Mouse (Mus musculus): ENCODE data around the gene Rps18.

DNA sequence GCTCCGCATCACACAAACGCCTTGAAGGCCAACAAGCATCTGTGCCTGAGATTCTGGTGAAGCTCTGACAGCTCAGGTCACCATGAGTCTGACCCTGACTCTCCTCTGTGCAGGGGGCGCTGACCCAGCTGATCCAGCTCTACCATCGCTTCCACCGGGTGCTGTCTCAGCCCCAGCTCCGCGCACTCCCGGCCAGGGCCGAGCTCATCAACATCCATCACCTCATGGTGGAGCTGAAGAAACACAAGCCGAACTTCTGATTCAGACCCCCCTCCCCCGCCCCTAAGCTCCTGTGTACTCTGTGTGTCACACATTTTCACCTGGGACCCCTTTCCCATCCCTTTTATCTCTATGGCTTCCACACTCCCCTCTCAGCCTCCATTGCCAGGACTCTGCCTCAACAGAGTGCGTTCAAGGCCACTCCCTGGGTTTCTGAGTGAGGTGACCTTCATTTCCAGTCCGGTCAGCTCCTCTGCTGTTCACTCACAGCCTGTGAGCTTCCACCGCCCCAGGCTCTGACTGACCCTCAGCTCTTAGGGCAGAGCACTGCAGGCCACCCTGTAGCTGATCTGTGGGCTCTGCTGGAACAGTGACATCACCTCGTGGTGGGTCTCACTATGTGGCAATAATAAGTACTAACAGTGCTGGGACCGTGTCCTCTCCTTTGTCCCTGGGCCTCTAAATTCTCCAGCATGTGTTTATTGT, 10.2 kb upstream of the Rps18 start:
- TF ChIP-seq POLR2A (IDR thresholded peaks at IDR 0.05; ENCODE audit: insufficient read depth, low read depth, low read length) (no peak), CTCF (IDR thresholded peaks at IDR 0.05; ENCODE audit: insufficient read depth, low read depth, low read length) (no peak)
